ENCODE assay signal across 8 mouse cellular contexts in the genomic region with DNA sequence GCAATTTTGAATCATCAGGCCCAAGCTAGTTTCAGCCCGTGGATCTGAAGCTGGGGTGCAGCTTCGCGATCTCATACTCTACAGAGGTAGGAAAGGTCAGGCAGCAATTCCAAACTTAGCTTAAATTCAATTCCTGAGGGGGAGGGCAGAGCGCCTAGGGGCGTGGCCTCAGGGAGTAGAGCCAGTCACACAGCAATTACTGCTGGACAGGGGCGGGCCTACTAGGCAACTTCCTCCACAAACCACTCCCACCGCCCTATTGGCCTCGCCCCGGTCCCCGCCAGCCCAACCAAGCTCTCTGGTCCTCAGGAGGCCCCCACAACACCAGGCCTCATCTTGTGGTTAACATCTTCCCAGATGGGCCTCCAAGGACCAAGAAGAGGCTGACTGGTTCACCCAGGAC. TPM values are rescaled to one million over a fixed set of nuclear protein-coding genes. Genes with fewer than 3 reads are reported as not detected.
DNase-seq lines count a peak whose midpoint lies in the region; ATAC-seq lines count a peak whose summit lies in the region.

No protein-coding gene starts in this region.

- peak overlapping the region; percentile 43 for H3K4me3 ChIP-seq in heart, embryonic 10.5 days

- peak; percentile 98 for DNase-seq in heart, adult 11 months
- no peak for DNase-seq in heart, adult 8-10 months (ENCODE audit: low spot score)
- DNase-seq in brain, adult 2 months (ENCODE audit: low read depth, low spot score): peak; percentile 50
- peak; percentile 93 for DNase-seq in heart, embryonic 10.5 days (ENCODE audit: low spot score)
- DNase-seq in kidney, postnatal 36 days: peak; percentile 69 to 80
- peak; percentile 47 for DNase-seq in thymus, postnatal 25 days

- no peaks in the 10 kb centered on the region for H3K9me3 ChIP-seq in heart, embryonic 10.5 days

- 25% methylated on average over 10 of the region's 10 CpGs for WGBS in heart, embryonic 10.5 days

- no peaks in the 10 kb centered on the region for H3K27me3 ChIP-seq in heart, embryonic 10.5 days (ENCODE audit: insufficient read depth, poor library complexity, severe bottlenecking)

- H3K27ac ChIP-seq in heart, embryonic 10.5 days: peak overlapping the region; percentile 83

- ATAC-seq in megakaryocyte-erythroid progenitor cell, adult 5-6 weeks (replicated peaks; ENCODE audit: low FRiP score, low TSS enrichment, poor library complexity, severe bottlenecking): peak; percentile 60
- no peak for ATAC-seq in inflammation-experienced regulatory T-cells, adult 6 months

- peaks cover 18% of the 10 kb centered on the region for H3K36me3 ChIP-seq in heart, embryonic 10.5 days

- peaks cover 74% of the 10 kb centered on the region for H3K4me1 ChIP-seq in heart, embryonic 10.5 days

RNA-seq across cellular contexts. Expression of gene Klf16, which starts 7.5 kb away (rescaled TPM):
- total RNA-seq in heart, adult 8-10 months (2022): 1 to 10 TPM; 3.5 to 5.0 (median 4.7) TPM
- polyA plus RNA-seq in heart, embryonic 10.5 days (2016; fragmentation: Nextera tagmentation; extraction: Ambion mirVana): 7.9 and 8.1 TPM in 2 replicates
- 21.0 and 24.9 TPM in 2 replicates for total RNA-seq in megakaryocyte-erythroid progenitor cell, adult 5-6 weeks (2014; fragmentation: Nextera tagmentation)
- total RNA-seq in megakaryocyte-erythroid progenitor cell, adult 5-6 weeks (2017): 7.2 and 14.6 TPM in 2 replicates
- polyA plus RNA-seq in inflammation-experienced regulatory T-cells, adult 6 months (2017; shearing (Covaris generic)): 1 to 10 TPM; 6.3 to 7.1 (median 6.8) TPM

RNA-seq across cellular contexts. Expression of gene Rexo1, which starts 8.3 kb away (rescaled TPM):
- total RNA-seq in heart, adult 8-10 months (2022): 10 to 100 TPM; 10.7 to 15.0 (median 12.2) TPM
- 25.1 and 26.9 TPM in 2 replicates for polyA plus RNA-seq in heart, embryonic 10.5 days (2016; fragmentation: Nextera tagmentation; extraction: Ambion mirVana)
- 52.1 and 57.1 TPM in 2 replicates for total RNA-seq in megakaryocyte-erythroid progenitor cell, adult 5-6 weeks (2014; fragmentation: Nextera tagmentation)
- 9.8 and 15.3 TPM in 2 replicates for total RNA-seq in megakaryocyte-erythroid progenitor cell, adult 5-6 weeks (2017)
- 10 to 100 TPM; 11.3 to 18.6 (median 14.9) TPM for polyA plus RNA-seq in inflammation-experienced regulatory T-cells, adult 6 months (2017; shearing (Covaris generic))

RNA-seq across cellular contexts. Expression of gene Abhd17a, which starts 20.5 kb away (rescaled TPM):
- total RNA-seq in heart, adult 8-10 months (2022): 10 to 100 TPM; 44.7 to 48.1 (median 46.9) TPM
- polyA plus RNA-seq in heart, embryonic 10.5 days (2016; fragmentation: Nextera tagmentation; extraction: Ambion mirVana): 94.1 and 120 TPM in 2 replicates
- 55.0 and 63.1 TPM in 2 replicates for total RNA-seq in megakaryocyte-erythroid progenitor cell, adult 5-6 weeks (2014; fragmentation: Nextera tagmentation)
- total RNA-seq in megakaryocyte-erythroid progenitor cell, adult 5-6 weeks (2017): 13.7 and 19.4 TPM in 2 replicates
- polyA plus RNA-seq in inflammation-experienced regulatory T-cells, adult 6 months (2017; shearing (Covaris generic)): 10 to 100 TPM in 2 of 3 experiments, 1 to 10 TPM in 1; 8.6 to 12.0 (median 11.4) TPM

RNA-seq across cellular contexts. Expression of gene Atp8b3, which starts 30.7 kb away (rescaled TPM):
- not detected for total RNA-seq in heart, adult 8-10 months (2022)
- 0.31 and 0.32 TPM in 2 replicates for polyA plus RNA-seq in heart, embryonic 10.5 days (2016; fragmentation: Nextera tagmentation; extraction: Ambion mirVana)
- not detected in 2 replicates for total RNA-seq in megakaryocyte-erythroid progenitor cell, adult 5-6 weeks (2014; fragmentation: Nextera tagmentation)
- not detected in 2 replicates for total RNA-seq in megakaryocyte-erythroid progenitor cell, adult 5-6 weeks (2017)
- polyA plus RNA-seq in inflammation-experienced regulatory T-cells, adult 6 months (2017; shearing (Covaris generic)): not detected

RNA-seq across cellular contexts. Expression of gene Scamp4, which starts 33.0 kb away (rescaled TPM):
- total RNA-seq in heart, adult 8-10 months (2022): 10 to 100 TPM; 20.0 to 25.2 (median 21.9) TPM
- polyA plus RNA-seq in heart, embryonic 10.5 days (2016; fragmentation: Nextera tagmentation; extraction: Ambion mirVana): 97.4 and 97.9 TPM in 2 replicates
- total RNA-seq in megakaryocyte-erythroid progenitor cell, adult 5-6 weeks (2014; fragmentation: Nextera tagmentation): 56.1 and 71.8 TPM in 2 replicates
- total RNA-seq in megakaryocyte-erythroid progenitor cell, adult 5-6 weeks (2017): 12.7 and 23.3 TPM in 2 replicates
- 100 to 1,000 TPM in 2 of 3 experiments, 10 to 100 TPM in 1; 96.2 to 110 (median 108) TPM for polyA plus RNA-seq in inflammation-experienced regulatory T-cells, adult 6 months (2017; shearing (Covaris generic))
